Mouse (Mus musculus): ENCODE measurements around the gene Syde2. TPM values are rescaled to one million over a fixed set of nuclear protein-coding genes. Genes with fewer than 3 reads are reported as not detected.

The Syde2 gene
- polyA plus RNA-seq, 1 experiment from 2014 or later = 1.3 TPM

DNA sequence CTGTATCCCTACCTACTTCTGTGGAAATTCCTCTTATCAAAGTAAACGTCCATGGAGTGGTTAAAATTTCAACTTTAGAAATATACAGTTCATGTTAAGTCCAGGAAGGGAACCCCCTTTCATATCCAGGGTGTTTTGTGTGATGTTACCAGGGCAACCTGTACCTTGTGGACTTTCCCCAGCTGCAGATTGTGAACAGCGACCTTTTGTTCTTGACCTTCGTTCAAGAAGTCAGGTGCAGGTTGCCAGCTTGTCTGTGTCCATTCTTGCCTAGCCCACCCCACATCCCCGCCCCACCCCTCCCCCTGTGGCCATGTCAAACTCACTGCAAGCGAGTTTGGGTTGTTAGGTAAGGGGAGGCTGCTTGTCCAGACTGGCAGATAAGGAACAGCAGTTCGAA, 39.4 kb downstream of the Syde2 start:
- DNase-seq (ENCODE audit: low spot score) = no peak
- Histone ChIP-seq H3K27ac (peak overlapping the region; percentile 42), H3K27me3 (ENCODE audit: low read depth, poor library complexity, severe bottlenecking) (no peaks in the 10 kb centered on the region), H3K36me3 (peaks cover 5% of the 10 kb centered on the region), H3K4me3 (no peak overlapping the region), H3K9me3 (replicated peaks) (no peaks in the 10 kb centered on the region), H3K4me1 (peaks cover 20% of the 10 kb centered on the region)
- WGBS = 63% methylated on average over 6 of the region's 6 CpGs

DNA sequence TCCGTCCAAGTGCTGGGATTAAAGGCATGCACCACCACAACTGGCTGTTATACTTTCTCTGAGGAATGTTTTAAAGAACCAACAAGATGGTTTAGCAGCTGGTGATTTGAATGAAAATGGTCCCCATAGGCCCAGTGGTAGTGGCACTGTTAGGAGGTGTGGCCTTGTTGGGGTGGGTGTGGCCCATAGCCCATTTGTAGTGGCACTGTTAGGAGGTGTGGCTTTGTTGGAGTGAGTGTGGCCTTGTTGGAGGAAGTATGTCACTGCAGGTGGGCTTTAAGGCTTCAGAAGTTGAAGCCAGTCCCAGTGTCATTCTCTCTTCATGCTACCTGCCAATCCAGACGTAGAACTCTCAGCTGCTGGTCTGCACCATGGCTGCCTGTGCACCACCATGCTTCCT, 40.7 kb downstream of the Syde2 start:
- Histone ChIP-seq H3K27me3 (ENCODE audit: low read depth, poor library complexity, severe bottlenecking) (no peaks in the 10 kb centered on the region), H3K27ac (no peak overlapping the region)
- WGBS = 95% methylated on average over 2 of the region's 2 CpGs

DNA sequence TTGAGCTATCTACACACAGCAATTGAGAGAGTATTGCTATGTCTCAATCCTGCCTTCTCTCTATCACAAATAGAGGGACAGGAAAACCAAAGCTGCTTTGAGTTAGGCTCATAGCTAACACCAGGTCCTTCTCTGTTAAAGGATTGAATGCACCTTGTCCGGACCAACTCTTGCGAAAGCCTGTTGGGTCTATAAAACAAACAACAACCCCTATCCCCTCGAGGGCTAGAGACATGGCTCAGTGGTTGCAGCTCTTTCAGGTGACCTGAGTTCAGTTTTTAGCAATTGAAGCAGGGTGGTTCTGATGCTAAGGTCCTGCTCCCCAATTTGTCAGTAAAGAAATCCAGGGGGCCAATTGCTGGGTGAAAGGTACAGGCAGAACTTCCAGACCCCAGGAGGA, 41.6 kb downstream of the Syde2 start:
- no peak for DNase-seq (ENCODE audit: low spot score)
- H3K9me3 ChIP-seq (replicated peaks) = no peaks in the 10 kb centered on the region
- H3K4me1 ChIP-seq = peaks cover 20% of the 10 kb centered on the region
- no peak overlapping the region for H3K4me3 ChIP-seq
- no peak overlapping the region for H3K27ac ChIP-seq
- H3K36me3 ChIP-seq = no peaks in the 10 kb centered on the region; the same call in 1 of the 2 replicates
- no peaks in the 10 kb centered on the region for H3K27me3 ChIP-seq (ENCODE audit: low read depth, poor library complexity, severe bottlenecking)
- 90% methylated on average over 3 of the region's 3 CpGs for WGBS

More for the DNA sequence above, 40.7 kb downstream of the Syde2 start:
- no peak for DNase-seq (ENCODE audit: low spot score)
- no peak overlapping the region for H3K4me3 ChIP-seq
- H3K4me1 ChIP-seq = peaks cover 20% of the 10 kb centered on the region
- no peaks in the 10 kb centered on the region for H3K9me3 ChIP-seq (replicated peaks)
- H3K36me3 ChIP-seq = no peaks in the 10 kb centered on the region; the same call in 1 of the 2 replicates

- 30% methylated on average over 5 of the region's 5 CpGs for WGBS
- H3K4me3 ChIP-seq = no peak overlapping the region
- H3K36me3 ChIP-seq = no peaks in the 10 kb centered on the region
- no peaks in the 10 kb centered on the region for H3K9me3 ChIP-seq (replicated peaks)
- DNase-seq (ENCODE audit: low spot score) = no peak
- 0 out of 2 replicates have a peak overlapping the region, but pooled peaks have one; percentile 26 for H3K27ac ChIP-seq
- peaks cover 20% of the 10 kb centered on the region for H3K4me1 ChIP-seq
- H3K27me3 ChIP-seq (ENCODE audit: low read depth, poor library complexity, severe bottlenecking) = no peaks in the 10 kb centered on the region
Observed at GRCm38 (mm10) chr3:146030255-146030836, 42.7 kb downstream of the Syde2 start.

GRCm38 (mm10) chr3:146032976-146033375, 45.3 kb downstream of the Syde2 start:
- H3K4me1 ChIP-seq = peaks cover 11% of the 10 kb centered on the region
- 84% methylated on average over 5 of the region's 5 CpGs for WGBS
- no peak for DNase-seq (ENCODE audit: low spot score)
- no peak overlapping the region for H3K27ac ChIP-seq
- 0 out of 2 replicates have a peak, but pooled peaks cover 1% of the 10 kb centered on the region for H3K27me3 ChIP-seq (ENCODE audit: low read depth, poor library complexity, severe bottlenecking)
- H3K9me3 ChIP-seq (replicated peaks) = no peaks in the 10 kb centered on the region
- no peak overlapping the region for H3K4me3 ChIP-seq
- no peaks in the 10 kb centered on the region for H3K36me3 ChIP-seq

- peaks cover 5% of the 10 kb centered on the region for H3K4me1 ChIP-seq
- H3K9me3 ChIP-seq (replicated peaks) = no peaks in the 10 kb centered on the region
- 0 out of 2 replicates have a peak, but pooled peaks cover 8% of the 10 kb centered on the region for H3K27me3 ChIP-seq (ENCODE audit: low read depth, poor library complexity, severe bottlenecking)
- 0 out of 2 replicates have a peak overlapping the region, but pooled peaks have one; percentile 8 for H3K27ac ChIP-seq
- 68% methylated on average over 15 of the region's 15 CpGs for WGBS
- DNase-seq (ENCODE audit: low spot score) = no peak
- H3K4me3 ChIP-seq = no peak overlapping the region
- H3K36me3 ChIP-seq = no peaks in the 10 kb centered on the region
Observed at GRCm38 (mm10) chr3:146037906-146038305, 50.2 kb downstream of the Syde2 start.

- no peaks in the 10 kb centered on the region for H3K36me3 ChIP-seq
- peaks cover 5% of the 10 kb centered on the region for H3K4me1 ChIP-seq
- 0 out of 2 replicates have a peak, but pooled peaks cover 8% of the 10 kb centered on the region for H3K27me3 ChIP-seq (ENCODE audit: low read depth, poor library complexity, severe bottlenecking)
- no peaks in the 10 kb centered on the region for H3K9me3 ChIP-seq (replicated peaks)
- H3K4me3 ChIP-seq = no peak overlapping the region
- 79% methylated on average over 12 of the region's 12 CpGs for WGBS
- no peak for DNase-seq (ENCODE audit: low spot score)
- no peak overlapping the region for H3K27ac ChIP-seq
Observed at GRCm38 (mm10) chr3:146039132-146039903, 51.6 kb downstream of the Syde2 start.

DNA sequence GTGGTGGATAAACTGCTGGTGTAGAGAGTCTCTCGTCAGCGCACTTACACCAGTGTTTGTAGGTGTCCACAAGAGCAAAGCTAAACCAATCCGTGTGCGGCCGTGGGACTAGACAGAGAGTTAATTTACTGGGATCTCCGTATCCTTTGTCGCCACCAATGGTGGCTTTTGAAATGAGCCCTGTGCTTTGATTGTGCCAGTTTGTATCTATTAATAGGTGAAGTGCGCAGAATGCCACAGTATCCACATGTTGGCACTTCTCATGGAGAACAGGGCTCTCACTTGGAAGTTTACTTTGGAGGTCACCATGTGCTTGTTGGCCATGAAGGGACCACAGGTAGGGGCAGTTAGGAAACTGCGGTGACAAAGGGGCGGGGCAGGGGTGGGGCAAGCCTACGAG, 53.7 kb downstream of the Syde2 start:
- Histone ChIP-seq H3K9me3 (replicated peaks) (no peaks in the 10 kb centered on the region), H3K4me3 (no peak overlapping the region), H3K27ac (no peak overlapping the region), H3K36me3 (no peaks in the 10 kb centered on the region), H3K27me3 (ENCODE audit: low read depth, poor library complexity, severe bottlenecking) (0 out of 2 replicates have a peak, but pooled peaks cover 8% of the 10 kb centered on the region), H3K4me1 (peaks cover 11% of the 10 kb centered on the region)
- DNase-seq (ENCODE audit: low spot score) = no peak
- 92% methylated on average over 11 of the region's 11 CpGs for WGBS

DNA sequence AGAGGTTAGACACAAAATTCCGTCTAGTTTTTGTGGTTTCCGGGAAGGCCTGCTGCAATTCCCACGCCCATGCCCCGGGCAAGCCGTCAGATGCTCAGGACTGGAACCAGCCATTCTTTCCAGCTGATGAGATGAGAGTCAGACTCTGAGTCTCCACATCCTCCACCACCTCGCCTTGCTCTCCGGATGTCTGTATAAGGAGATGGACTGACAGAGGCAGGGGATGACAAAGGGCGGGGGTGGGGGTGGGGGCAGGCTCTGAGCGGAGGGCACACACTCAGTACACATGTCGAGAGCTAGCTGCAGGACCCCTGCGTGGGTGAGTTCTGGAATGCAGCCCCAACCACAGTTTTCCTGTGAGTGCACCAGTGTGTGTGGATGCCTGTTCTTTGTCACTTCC, 57.3 kb downstream of the Syde2 start:
- peaks cover 15% of the 10 kb centered on the region for H3K4me1 ChIP-seq
- H3K27ac ChIP-seq = no peak overlapping the region
- H3K36me3 ChIP-seq = no peaks in the 10 kb centered on the region
- no peak overlapping the region for H3K4me3 ChIP-seq
- H3K27me3 ChIP-seq (ENCODE audit: low read depth, poor library complexity, severe bottlenecking) = 0 out of 2 replicates have a peak, but pooled peaks cover 5% of the 10 kb centered on the region
- no peaks in the 10 kb centered on the region for H3K9me3 ChIP-seq (replicated peaks)
- no peak for DNase-seq (ENCODE audit: low spot score)
- WGBS = 68% methylated on average over 11 of the region's 11 CpGs

- no peaks in the 10 kb centered on the region for H3K36me3 ChIP-seq
- no peak overlapping the region for H3K27ac ChIP-seq
- H3K9me3 ChIP-seq (replicated peaks) = no peaks in the 10 kb centered on the region
- 89% methylated on average over 11 of the region's 11 CpGs for WGBS
- H3K4me3 ChIP-seq = no peak overlapping the region
- DNase-seq (ENCODE audit: low spot score) = no peak
- peaks cover 15% of the 10 kb centered on the region for H3K4me1 ChIP-seq
- 0 out of 2 replicates have a peak, but pooled peaks cover 5% of the 10 kb centered on the region for H3K27me3 ChIP-seq (ENCODE audit: low read depth, poor library complexity, severe bottlenecking)
Observed at GRCm38 (mm10) chr3:146046076-146046475, 58.4 kb downstream of the Syde2 start.

DNA sequence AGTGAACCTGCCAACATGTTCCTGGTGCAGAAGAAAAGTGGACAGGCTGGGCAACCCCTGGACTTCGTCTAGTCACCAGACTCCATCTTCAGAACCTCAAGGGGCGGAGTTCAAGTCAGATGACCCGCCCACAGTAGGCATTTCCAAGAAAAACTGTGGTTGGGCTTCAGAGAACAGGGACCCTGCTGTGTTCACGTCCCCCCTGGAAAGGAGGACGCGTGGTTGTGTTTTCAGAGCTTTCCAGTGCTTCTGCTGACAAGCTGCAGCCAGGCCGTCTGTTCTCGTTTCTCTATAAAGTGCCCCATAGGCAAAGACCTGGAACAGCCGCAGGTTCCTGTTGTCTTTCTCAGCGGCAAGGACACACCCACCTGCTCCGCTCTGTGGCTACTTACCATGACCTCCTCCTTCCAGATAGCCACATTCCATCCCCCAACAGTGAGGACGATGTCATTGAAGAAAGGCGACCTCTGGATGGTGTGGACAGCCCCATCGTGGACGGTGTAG, 60.1 kb downstream of the Syde2 start:
- 26% methylated on average over 15 of the region's 15 CpGs for WGBS
- H3K27ac ChIP-seq = no peak overlapping the region

GRCm38 (mm10) chr3:146049951-146050350, 62.3 kb downstream of the Syde2 start:
- peaks cover 13% of the 10 kb centered on the region for H3K4me1 ChIP-seq
- 88% methylated on average over 5 of the region's 5 CpGs for WGBS
- H3K27ac ChIP-seq = no peak overlapping the region
- H3K4me3 ChIP-seq = no peak overlapping the region
- H3K27me3 ChIP-seq (ENCODE audit: low read depth, poor library complexity, severe bottlenecking) = peaks cover 8% of the 10 kb centered on the region; the same call in 1 of the 2 replicates
- H3K36me3 ChIP-seq = no peaks in the 10 kb centered on the region
- no peak for DNase-seq (ENCODE audit: low spot score)
- no peaks in the 10 kb centered on the region for H3K9me3 ChIP-seq (replicated peaks)

More for the DNA sequence above, 60.1 kb downstream of the Syde2 start:
- Histone ChIP-seq H3K9me3 (replicated peaks) (no peaks in the 10 kb centered on the region), H3K4me3 (peak overlapping the region; percentile 27), H3K4me1 (peaks cover 15% of the 10 kb centered on the region), H3K36me3 (no peaks in the 10 kb centered on the region), H3K27me3 (ENCODE audit: low read depth, poor library complexity, severe bottlenecking) (0 out of 2 replicates have a peak, but pooled peaks cover 5% of the 10 kb centered on the region)
- DNase-seq (ENCODE audit: low spot score) = peak; percentile 49
